Mouse (Mus musculus): ENCODE measurements around the gene Aunip.
"Not testable (repeated sequence)": the region's sequence is repeated elsewhere in the genome, so short reads cannot be mapped to it uniquely, and the experiment has no call there.

Gene Aunip

DNA sequence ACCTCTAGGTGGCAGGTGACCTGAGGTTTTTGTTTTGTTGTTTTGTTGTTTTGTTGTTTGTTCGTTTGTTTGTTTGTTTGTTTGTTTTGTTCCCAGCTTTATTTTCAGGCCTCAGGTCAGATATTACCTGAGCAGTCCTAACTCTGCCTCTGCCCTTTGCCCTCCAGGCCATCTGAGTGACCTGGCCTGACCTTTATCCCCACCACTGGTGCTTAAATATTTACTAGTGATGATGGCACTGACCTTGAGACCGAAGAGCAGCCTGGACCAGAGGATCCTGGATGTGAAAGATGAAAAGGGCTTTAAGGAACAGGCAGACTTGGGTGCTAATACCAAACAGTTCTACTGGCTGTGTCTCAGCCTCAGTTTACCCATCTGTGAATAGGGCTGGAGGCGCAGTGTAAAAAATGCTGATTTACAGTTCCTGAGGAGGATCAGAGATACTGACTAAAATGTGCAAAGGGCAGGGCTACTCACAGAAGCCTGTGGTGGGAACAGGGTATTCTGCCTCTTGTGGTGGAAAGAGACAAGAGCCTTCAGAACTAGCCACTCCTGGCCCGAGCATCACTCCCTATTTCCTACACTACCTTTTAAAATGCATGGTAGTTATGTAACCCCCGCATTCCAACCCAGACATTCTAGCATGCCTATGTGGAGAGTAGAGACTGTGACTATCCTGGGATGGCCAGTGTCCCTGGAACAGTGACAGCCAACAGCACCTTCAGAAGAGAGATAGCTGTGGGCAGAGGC is 25.5 kb upstream of the Aunip start:
- no peak for DNase-seq (ENCODE audit: low spot score in 2 of 2)

DNA sequence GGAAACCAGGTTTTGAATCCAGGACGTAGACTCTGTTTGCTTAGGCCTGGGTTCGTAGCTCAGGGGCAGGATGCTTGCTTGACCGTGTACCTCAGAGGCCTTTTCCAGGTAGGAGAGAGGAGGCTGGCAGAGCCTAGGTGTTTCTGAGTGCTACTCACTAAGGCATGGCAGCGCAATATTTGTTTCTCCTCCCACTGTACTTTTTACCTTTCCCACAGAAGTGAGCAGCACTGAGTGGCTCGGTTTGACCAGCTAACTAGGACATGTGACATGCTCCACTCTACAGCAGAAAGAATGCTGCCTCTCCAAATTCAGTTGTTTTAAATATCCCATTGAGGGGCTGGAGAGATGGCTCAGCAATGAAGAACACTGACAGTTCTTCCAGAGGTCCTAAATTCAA is 22.6 kb upstream of the Aunip start:
- DNase-seq (ENCODE audit: low spot score in 2 of 2): no peak

DNA sequence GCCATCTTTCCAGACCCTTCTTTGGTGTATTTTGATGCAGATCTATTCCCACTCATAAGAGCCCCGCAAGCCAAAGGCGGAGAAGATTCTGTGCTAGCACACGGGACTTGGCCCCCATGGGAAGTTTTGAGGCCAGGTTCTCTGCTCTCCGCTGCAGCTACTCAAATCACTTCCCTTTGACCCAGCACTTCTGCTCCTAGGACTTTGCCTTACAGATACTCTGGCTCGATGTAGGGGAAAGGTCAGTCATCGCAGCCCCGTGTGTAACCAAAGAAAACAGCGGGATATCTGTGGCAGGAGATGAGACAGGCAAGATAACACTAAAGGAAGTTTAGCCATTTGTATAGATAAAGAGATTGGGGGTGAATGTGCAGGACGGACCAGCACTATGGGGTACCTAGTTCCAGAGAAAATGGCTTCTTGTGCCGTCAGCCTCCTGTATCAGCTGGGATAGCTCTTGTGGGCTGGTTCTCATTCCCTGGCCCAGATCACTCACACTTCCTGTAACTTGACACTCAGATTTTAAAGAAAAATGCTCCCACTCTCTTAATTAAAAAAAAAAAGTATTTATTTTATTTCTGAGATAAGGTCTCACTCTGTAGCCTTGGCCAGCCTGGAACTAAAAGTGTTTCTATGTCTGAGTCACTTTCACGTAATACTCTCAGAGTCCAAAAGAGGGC is 20.7 kb upstream of the Aunip start:
- no peak for DNase-seq (ENCODE audit: low spot score in 2 of 2)

DNA sequence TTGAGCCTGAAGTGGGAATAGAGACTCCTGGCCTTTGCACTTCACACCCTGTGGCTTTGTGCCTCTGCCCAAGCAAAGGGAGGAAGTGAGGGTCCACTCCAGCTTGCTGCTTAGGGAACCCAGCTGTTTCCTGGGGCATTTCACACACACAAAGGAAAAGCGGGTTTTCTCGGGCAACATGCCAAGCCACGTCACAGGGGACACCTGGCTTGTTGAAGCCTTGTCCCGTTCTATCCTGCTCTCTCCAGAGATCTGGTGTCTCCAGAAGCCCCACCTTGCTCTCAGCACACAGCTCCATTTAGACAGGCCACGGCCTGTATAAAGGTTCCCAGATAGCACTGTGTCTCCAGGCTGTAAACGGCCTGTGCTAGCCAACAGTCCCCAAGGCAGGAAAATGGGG is 19.1 kb upstream of the Aunip start:
- DNase-seq (ENCODE audit: low spot score in 2 of 2): no peak

DNA sequence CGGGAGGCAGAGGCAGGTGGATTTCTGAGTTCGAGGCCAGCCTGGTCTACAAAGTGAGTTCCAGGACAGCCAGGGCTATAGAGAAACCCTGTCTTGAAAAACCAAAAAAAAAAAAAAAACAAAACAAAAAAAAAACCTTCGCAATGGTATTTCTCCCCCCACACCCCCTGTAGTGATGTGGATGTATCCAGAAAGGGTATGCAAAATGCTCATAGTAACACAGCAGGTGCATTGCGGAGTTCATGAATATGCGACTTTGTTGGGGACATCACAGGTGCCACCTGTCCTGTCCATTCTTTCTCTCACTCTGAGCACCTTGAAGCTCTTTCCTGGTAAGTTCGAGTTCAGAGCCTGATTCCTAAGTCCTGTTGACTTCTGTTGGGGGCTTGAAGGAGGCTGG is 16.6 kb upstream of the Aunip start:
- not testable (repeated sequence) for DNase-seq (ENCODE audit: low spot score in 2 of 2)

DNA sequence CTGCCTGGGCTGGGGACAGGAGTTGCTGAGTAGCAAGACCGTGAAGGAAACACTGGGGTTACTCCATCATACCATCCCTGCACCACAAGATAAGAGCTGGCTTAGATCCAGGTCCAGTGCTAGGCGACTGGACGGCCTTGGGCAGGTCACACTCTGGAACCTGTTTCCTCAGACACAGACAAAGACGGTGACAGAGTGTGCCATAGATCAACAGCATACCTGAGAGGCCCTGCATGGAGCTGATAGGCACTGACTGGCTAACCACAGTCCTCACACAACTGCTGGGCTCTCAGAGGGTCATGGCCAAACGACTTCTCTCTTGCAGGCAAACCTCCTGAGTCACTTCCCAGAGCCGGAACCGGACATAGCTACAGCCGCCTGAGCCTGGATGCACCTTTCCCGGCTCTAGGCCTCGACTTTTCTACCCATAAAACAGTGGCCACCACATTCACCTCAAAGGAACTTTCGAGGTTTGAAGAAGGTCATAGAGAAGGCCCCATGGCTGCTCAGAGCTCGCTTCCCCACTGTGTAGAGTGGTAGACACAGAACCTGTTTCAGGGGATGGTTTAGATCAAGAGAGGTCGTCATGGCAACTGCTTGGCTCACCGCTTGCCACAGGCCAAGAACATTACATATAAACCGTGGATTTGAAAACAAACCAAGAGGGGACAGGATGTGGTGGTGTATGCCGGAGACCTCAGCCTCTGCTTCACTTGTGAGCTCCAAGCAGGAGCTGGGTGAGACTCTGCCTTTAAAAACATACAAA is 15.8 kb upstream of the Aunip start:
- peak in 1 of 2 experiments; percentile 66 for DNase-seq (ENCODE audit: low spot score in 2 of 2)

DNA sequence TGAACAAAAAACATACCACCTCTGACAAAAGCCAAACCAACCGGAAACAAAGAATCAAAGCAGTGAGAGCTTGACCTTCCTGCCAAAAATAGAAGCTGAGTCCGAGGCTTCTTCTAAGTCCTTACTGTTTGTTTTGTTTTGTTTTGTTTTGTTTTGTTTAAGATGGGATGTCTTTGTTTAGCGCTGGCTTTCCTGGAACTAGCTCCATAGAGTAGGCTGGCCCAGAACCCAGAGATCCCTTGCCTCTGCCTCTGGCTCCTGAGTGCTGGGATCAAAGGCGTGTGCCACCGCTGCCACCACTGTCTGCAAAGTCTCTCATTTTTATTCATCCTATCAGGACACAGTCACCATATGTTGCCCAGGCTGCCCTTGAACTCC is 15.3 kb upstream of the Aunip start:
- DNase-seq (ENCODE audit: low spot score in 2 of 2): no peak

DNA sequence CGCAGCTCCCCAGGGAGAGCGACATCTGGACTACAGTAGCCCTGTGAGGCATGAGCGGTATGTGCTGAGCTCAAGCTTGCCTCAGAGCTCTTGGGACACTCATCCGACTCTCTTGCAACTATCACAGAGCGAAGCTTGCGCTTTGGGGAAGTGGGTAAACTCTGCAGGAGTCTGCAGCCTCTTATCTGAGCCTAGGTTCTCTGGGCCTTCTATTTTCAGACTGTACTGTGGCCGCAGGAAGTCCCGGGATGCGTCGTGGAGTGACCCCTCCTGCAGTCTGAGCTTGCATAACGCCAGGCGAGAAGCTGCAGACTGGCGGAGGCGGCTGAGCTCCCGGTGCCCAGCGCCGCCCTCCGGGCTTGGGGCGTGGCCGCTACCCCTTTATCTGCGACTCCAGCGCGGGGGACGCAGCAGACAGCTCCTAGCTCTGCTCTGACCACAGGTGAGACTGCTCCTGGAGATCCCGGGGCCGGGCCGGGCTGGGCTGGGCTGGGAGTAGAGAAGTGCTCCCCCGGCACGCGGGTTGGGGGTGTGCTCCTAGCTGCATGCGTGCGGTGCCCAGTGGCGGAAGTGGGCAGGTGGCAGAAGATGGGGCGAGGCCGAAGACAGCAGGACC is 14.1 kb upstream of the Aunip start, which contains the start of gene Paqr7:
Gene Paqr7 (plus strand): TSS at position 103 of the 616 bp plus-strand sequence.
- peak; percentile 79 to 85 for DNase-seq (ENCODE audit: low spot score in 2 of 2)

DNA sequence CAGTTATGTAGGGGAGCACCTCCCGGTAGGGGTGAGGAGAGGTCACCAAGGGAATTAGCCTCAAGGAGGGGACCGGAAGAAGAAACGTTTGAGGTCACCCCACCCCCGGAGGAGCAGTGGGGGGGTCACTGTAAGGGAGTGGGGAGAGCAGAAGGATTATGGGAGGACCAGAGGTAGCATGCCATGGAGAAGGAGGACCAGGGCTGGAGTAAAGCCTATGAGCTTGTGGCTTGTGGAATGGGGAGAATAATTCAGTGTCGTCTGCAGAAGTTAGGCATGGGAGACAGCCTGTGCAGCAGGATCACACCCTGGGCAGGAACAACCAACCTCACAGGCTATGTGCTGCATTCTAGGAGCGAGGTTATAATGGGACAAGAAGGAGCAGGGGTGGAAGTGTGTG is 13.6 kb upstream of the Aunip start:
- DNase-seq (ENCODE audit: low spot score in 2 of 2): no peak

DNA sequence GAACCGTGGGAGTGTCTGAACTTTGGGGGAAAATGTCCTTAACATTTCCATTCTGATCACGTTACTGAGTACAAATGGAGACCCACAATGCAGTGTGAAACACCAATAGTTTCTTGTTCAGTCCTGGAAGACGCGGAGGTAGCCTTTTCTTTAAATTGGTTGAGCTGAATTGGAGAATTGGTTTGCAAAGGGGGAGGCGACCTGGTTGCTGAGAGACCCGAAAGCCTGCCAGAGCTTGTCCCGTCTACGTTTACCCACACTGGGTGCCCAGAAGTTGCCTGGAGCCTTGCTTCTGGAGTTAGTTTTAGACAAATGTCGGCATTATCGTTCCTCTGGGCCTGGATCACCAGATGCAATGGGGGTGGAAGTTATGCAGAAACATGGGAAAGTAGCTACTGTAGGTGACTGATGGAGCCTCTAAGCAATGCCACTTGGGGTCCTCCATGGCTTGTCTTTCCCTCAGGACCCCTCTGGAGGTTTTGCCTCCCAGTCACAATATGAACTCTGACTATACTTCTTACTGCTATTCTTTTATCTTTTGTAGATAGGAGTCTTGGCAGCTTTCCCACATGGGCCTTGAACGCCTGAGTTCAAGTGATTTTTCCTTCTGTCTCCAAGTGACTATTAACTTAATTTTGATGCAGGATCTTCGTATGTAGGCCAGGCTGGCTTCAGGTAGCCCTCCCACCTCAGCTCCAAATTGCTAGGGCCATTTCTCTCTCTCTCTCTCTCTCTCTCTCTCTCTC is 12.6 kb upstream of the Aunip start:
- DNase-seq (ENCODE audit: low spot score in 2 of 2): no peak

DNA sequence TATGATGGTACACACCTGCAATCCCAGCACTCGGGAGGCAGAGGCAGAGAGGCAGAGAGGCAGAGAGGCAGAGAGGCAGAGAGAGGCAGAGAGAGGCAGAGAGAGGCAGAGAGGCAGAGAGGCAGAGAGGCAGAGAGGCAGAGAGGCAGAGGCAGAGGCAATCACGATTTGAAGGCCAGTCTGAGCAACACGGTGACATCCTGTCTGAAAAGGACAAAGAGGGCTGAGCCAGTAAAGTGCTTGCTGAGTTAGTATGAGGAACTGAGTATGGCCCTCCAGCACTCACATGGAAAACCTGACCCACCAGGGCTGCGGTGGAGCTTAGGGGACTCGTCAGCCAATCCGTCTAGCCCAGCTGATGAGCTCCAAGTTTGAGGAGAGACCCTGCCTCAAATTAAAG is 11.8 kb upstream of the Aunip start:
- DNase-seq (ENCODE audit: low spot score in 2 of 2): not testable (repeated sequence)

DNA sequence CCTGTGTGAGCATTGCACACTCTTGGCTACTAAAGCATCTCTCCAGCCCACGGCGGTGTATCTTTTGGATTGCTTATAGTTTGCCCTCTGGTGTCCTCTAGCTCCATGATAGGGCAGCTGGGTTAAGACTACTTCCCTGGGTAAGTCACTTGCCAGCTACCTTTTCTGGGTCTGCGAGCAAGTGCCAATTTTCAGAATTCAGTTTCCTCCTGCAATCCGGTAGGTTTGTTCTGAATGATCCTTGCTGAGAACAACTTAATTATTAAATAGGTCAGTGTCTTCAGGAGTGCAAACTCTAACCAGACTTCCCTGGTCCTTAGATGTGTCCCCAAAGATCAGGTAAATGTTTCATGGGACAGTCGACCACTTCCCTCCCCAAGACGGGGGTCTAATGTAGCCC is 9.7 kb upstream of the Aunip start:
- DNase-seq (ENCODE audit: low spot score in 2 of 2): no peak

DNA sequence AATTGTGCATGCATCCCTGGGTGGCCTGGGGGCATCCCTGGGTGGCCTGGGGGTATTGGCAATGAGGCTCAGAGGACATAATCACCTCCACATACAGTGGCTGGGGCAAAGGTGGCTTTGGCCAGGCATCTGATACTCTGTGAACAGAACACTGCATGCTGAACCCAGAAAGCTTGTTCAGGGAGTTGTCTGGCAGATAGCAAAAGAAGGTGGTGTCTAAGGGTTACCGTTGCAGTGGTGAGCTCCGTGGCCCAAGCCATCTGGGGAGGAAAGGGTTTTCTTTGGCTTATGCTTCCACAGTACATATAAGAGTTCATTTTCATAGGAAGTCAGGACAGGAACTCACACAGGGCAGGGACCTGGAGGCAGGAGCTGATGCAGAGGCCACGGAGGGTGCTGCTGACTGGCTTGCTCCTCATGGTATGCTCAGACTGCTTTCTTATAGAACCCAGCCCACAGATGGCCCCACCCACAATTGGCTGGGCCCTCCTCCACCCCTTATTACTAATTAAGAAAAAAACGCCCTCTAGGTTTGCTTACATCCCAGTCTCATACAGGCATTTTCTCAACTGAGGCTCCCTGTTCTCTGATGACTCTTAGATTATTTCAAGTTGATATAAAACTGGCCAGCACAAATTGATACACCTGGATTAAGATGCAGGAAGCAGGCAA is 7.0 kb upstream of the Aunip start:
- DNase-seq (ENCODE audit: low spot score in 2 of 2): peak in 1 of 2 experiments; percentile 62

DNA sequence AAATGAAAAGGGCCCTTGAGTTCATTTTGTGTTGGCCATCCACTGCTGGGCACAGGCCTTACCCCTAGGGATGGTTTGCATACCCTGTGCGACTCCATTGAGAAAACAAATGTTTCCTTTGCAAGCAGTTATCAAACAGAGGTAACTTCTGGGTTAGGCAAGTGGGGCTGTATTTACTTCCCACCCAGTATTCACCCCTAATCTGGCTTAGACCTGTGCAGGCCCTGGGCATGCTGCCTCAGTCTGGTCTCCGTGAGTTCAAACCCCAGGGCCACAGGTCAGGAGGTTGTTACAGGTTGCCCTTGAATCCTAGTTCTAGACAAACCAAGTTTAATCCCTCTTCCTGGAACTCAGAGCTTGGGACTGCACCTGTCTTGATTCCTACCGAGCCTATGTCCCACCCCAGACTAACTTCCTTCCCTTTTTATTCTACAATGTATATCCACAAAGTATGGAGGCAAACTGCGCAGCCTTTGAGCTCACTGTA is 5.5 kb upstream of the Aunip start:
- DNase-seq (ENCODE audit: low spot score in 2 of 2): no peak

DNA sequence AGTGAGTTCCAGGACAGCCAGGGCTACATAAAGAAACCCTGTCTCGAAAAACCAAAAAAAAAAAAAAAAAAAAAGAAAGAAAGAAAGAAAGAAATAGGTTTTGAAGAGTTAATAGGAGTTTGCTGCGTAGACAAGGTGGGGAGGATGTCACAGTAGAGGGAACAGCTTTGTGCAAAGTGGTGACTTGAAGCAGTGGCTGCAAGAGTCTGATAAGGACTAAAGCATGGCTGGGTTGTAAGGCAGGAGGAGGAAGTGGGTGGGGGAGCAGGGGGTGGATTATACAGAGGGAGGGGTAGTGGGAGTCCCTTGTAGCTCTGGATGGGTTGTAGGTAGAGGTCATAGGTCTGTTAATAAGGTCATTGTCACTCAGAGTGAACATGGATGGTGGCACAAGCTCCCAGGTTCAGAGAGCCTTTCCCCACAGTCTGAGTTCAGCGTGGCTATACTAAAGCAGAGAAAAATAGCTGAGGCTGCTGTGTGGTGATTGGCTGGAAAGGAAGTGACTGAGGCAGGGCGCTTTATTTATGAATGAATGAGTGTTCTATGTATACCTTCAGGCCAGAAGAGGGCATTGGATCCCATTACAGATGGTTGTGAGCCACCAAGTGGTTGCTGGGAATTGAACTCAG is 4.7 kb upstream of the Aunip start:
- DNase-seq (ENCODE audit: low spot score in 2 of 2): peak; percentile 56 to 73

DNA sequence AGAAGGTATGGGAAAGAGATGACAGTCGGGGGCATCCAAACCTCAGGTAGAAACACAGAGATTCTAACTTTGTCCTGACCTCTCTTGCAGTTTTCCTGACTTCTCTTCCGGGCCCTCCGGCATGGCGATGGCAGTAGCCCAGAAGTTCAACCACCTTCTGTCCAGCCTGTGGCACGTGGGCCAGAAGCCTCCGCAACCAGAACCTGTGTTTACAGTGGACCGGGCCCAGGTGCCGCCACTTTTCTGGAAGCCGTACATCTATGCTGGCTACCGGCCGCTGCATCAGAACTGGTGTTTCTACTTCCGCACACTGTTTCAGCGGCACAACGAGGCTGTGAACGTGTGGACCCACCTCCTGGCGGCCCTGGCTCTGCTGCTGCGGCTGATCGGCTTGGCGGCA is 4.1 kb upstream of the Aunip start:
- DNase-seq (ENCODE audit: low spot score in 2 of 2): no peak

DNA sequence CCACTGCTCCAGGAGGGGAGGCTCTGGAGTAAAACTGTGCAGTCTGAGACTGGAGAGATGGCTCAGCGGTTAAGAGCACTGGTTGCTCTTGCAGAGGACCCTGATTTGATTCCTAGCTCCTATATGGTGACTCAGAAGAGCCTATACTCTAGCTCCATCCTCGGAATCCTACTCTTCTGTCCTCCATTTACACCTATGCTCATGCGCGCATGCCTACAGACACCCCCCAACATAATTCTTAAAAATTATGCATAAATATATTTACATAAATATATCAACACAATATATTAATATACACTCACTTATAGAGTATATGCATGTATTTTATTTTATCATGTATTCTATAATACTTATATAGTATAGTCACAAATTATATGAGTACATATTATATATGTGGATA is 403 bp upstream of the Aunip start:
- no peak for DNase-seq (ENCODE audit: low spot score in 2 of 2)

DNA sequence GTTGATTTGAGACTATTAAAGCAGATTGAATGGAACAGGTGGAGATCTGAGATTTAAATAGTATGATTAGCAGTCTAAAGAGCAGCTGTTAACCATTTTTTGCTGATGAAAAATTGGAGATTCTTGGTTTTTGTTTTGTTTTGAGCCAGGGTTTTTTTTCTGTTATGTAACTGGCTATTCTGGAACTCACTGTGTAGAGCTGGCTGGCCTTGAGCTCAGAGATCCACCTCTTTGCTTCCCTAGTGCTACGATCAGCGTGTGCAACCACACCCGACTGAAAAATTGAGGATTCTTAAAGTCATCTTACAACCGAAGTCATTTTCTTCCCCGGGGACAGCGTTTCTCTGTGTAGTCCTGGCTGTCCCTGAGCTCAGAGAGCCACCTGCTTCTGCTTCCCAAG is 931 bp downstream of the Aunip start:
- DNase-seq (ENCODE audit: low spot score in 2 of 2): no peak

DNA sequence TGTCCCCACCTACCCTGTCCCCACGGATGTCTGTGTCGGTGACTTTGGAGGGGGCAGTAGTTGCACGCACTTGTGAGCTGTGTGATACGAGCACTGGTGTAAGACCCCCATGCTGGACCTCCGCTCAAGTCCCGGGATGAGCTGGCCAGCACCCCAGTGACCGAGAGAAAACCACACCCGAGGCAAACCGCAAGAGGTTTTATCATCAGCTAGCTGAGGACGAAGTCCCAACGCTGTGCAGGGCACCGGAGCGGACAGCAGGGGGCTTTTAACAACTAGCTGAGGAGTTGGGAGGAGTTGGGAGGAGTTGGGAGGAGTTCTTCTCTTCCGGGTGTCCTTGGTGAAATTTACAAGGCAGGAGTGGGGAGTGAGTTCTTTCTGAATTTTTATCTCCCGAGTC is 2.0 kb downstream of the Aunip start:
- peak; percentile 57 to 83 for DNase-seq (ENCODE audit: low spot score in 2 of 2)

DNA sequence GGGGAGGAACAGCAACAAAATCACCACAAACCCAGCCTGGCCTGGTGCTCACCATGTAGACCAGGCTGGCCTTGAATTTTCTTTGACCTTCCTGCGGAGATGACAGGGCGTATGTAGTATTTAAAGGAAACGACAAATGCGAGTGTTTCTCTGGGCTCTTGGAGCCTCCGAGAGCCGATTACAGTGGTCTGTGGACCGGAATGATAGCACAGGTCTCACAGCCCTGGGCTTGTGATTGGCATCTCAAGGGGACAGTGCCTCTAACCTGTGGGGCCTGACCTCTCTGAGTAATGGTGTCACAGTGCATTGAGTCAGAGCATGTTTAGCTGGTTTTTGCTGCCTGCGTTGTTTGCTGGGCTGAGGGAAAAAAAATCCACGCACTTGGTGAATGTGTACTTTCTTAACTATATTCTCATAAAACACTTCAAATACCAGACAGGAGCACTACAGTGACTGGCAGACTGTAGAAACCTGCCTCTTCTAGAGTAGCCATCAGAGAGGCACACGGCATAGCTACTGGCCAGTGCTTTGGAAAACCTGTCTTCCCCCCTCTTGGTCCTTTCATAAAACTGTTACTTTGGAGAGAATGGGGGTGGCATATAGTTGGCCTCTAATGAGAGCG is 3.6 kb downstream of the Aunip start:
- no peak for DNase-seq (ENCODE audit: low spot score in 2 of 2)
